Mouse (Mus musculus): ENCODE data around the gene Klk1b16. TPM values are rescaled to one million over a fixed set of nuclear protein-coding genes. Genes with fewer than 3 reads are reported as not detected.
"Not testable (repeated sequence)": the region's sequence is repeated elsewhere in the genome, so short reads cannot be mapped to it uniquely, and the experiment has no call there.

Gene Klk1b16
- polyA plus RNA-seq (2012; fragmentation: generic; extraction: Trizol), result not detected
- long read RNA-seq, experiment 1, result 0 reads
- long read RNA-seq, experiment 2, result 0 reads

- no peak for TF ChIP-seq CEBPB (IDR thresholded peaks at IDR 0.05; ENCODE audit: low read depth)
- TF ChIP-seq CTCF (IDR thresholded peaks at IDR 0.05; ENCODE audit: control insufficient read depth, insufficient read depth, insufficient read length), result no peak
- no peak for TF ChIP-seq FOSL1 (IDR thresholded peaks at IDR 0.05; ENCODE audit: insufficient read depth, low read length, poor library complexity, severe bottlenecking)
- TF ChIP-seq MYOG (IDR thresholded peaks at IDR 0.05; ENCODE audit: control insufficient read depth, extremely low read depth, insufficient read length), result no peak
- no peak for TF ChIP-seq MYOD1 (IDR thresholded peaks at IDR 0.05; ENCODE audit: control insufficient read depth, insufficient read length, low read depth)
- no peak for TF ChIP-seq USF1 (IDR thresholded peaks at IDR 0.05; ENCODE audit: low read depth)
- TF ChIP-seq MAX (IDR thresholded peaks at IDR 0.05), result no peak
- Histone ChIP-seq H3K4me3 (ENCODE audit: insufficient read depth, poor library complexity, severe bottlenecking) (no peak within 1 kb of the TSS), H3K27me3 (ENCODE audit: control insufficient read depth, insufficient read depth, insufficient read length) (no peaks in the 10 kb centered on the region), H3K79me3 (ENCODE audit: low read depth) (no peaks in the 10 kb centered on the region), H3K36me3 (ENCODE audit: control insufficient read depth, insufficient read depth) (no peaks in the 10 kb centered on the region), H3ac (ENCODE audit: control insufficient read depth, insufficient read length, low read depth) (no peak within 1 kb of the TSS), H3K79me2 (ENCODE audit: control insufficient read depth, insufficient read depth) (no peaks in the 10 kb centered on the region)
Measured at GRCm38 (mm10) chr7:44136467-44136866, at the start of gene Klk1b16. Gene Klk1b16 (plus strand): TSS chr7:44136767.

- Histone ChIP-seq H3K27me3 (ENCODE audit: control insufficient read depth, insufficient read depth, insufficient read length) (no peaks in the 10 kb centered on the region), H3K4me3 (ENCODE audit: insufficient read depth, poor library complexity, severe bottlenecking) (no peak overlapping the region), H3ac (ENCODE audit: control insufficient read depth, insufficient read length, low read depth) (no peak overlapping the region), H3K79me2 (ENCODE audit: control insufficient read depth, insufficient read depth) (no peaks in the 10 kb centered on the region), H3K36me3 (ENCODE audit: control insufficient read depth, insufficient read depth) (no peaks in the 10 kb centered on the region), H3K79me3 (ENCODE audit: low read depth) (no peaks in the 10 kb centered on the region)
- TF ChIP-seq MYOG (IDR thresholded peaks at IDR 0.05; ENCODE audit: control insufficient read depth, extremely low read depth, insufficient read length), result no peak
- TF ChIP-seq CTCF (IDR thresholded peaks at IDR 0.05; ENCODE audit: control insufficient read depth, insufficient read depth, insufficient read length), result no peak
- TF ChIP-seq MYOD1 (IDR thresholded peaks at IDR 0.05; ENCODE audit: control insufficient read depth, insufficient read length, low read depth), result no peak
- no peak for TF ChIP-seq MAX (IDR thresholded peaks at IDR 0.05)
- TF ChIP-seq USF1 (IDR thresholded peaks at IDR 0.05; ENCODE audit: low read depth), result no peak
- TF ChIP-seq FOSL1 (IDR thresholded peaks at IDR 0.05; ENCODE audit: insufficient read depth, low read length, poor library complexity, severe bottlenecking), result no peak
- TF ChIP-seq CEBPB (IDR thresholded peaks at IDR 0.05; ENCODE audit: low read depth), result no peak
Measured at GRCm38 (mm10) chr7:44096111-44096510, 40.5 kb upstream of the Klk1b16 start.

GRCm38 (mm10) chr7:44102028-44102427 is 34.5 kb upstream of the Klk1b16 start, which contains the start of gene Klk1b21:
Gene Klk1b21 (plus strand): TSS chr7:44102328.
- not testable (repeated sequence) for H3K27me3 ChIP-seq (ENCODE audit: control insufficient read depth, insufficient read depth, insufficient read length); H3K36me3 ChIP-seq (ENCODE audit: control insufficient read depth, insufficient read depth); H3K4me3 ChIP-seq (ENCODE audit: insufficient read depth, poor library complexity, severe bottlenecking); H3K79me2 ChIP-seq (ENCODE audit: control insufficient read depth, insufficient read depth); H3ac ChIP-seq (ENCODE audit: control insufficient read depth, insufficient read length, low read depth); H3K79me3 ChIP-seq (ENCODE audit: low read depth)

GRCm38 (mm10) chr7:44112373-44112772 is 24.2 kb upstream of the Klk1b16 start, which contains the start of gene Klk1b22:
Gene Klk1b22 (plus strand): TSS chr7:44112673.
- Histone ChIP-seq H3ac (ENCODE audit: control insufficient read depth, insufficient read length, low read depth) (no peak within 1 kb of the TSS), H3K79me3 (ENCODE audit: low read depth) (no peaks in the 10 kb centered on the region), H3K36me3 (ENCODE audit: control insufficient read depth, insufficient read depth) (no peaks in the 10 kb centered on the region), H3K79me2 (ENCODE audit: control insufficient read depth, insufficient read depth) (no peaks in the 10 kb centered on the region), H3K27me3 (ENCODE audit: control insufficient read depth, insufficient read depth, insufficient read length) (no peaks in the 10 kb centered on the region), H3K4me3 (ENCODE audit: insufficient read depth, poor library complexity, severe bottlenecking) (no peak within 1 kb of the TSS)
- no peak for TF ChIP-seq USF1 (IDR thresholded peaks at IDR 0.05; ENCODE audit: low read depth)
- no peak for TF ChIP-seq MYOD1 (IDR thresholded peaks at IDR 0.05; ENCODE audit: control insufficient read depth, insufficient read length, low read depth)
- TF ChIP-seq CTCF (IDR thresholded peaks at IDR 0.05; ENCODE audit: control insufficient read depth, insufficient read depth, insufficient read length), result no peak
- TF ChIP-seq FOSL1 (IDR thresholded peaks at IDR 0.05; ENCODE audit: insufficient read depth, low read length, poor library complexity, severe bottlenecking), result no peak
- TF ChIP-seq CEBPB (IDR thresholded peaks at IDR 0.05; ENCODE audit: low read depth), result no peak
- no peak for TF ChIP-seq MYOG (IDR thresholded peaks at IDR 0.05; ENCODE audit: control insufficient read depth, extremely low read depth, insufficient read length)
- no peak for TF ChIP-seq MAX (IDR thresholded peaks at IDR 0.05)

- H3K4me3 ChIP-seq (ENCODE audit: insufficient read depth, poor library complexity, severe bottlenecking), result no peak overlapping the region
- H3K79me2 ChIP-seq (ENCODE audit: control insufficient read depth, insufficient read depth), result no peaks in the 10 kb centered on the region
- TF ChIP-seq MYOD1 (IDR thresholded peaks at IDR 0.05; ENCODE audit: control insufficient read depth, insufficient read length, low read depth) (no peak), MYOG (IDR thresholded peaks at IDR 0.05; ENCODE audit: control insufficient read depth, extremely low read depth, insufficient read length) (no peak), MAX (IDR thresholded peaks at IDR 0.05) (no peak), CTCF (IDR thresholded peaks at IDR 0.05; ENCODE audit: control insufficient read depth, insufficient read depth, insufficient read length) (no peak), USF1 (IDR thresholded peaks at IDR 0.05; ENCODE audit: low read depth) (no peak)
- no peak overlapping the region for H3ac ChIP-seq (ENCODE audit: control insufficient read depth, insufficient read length, low read depth)
- no peaks in the 10 kb centered on the region for H3K79me3 ChIP-seq (ENCODE audit: low read depth)
- H3K27me3 ChIP-seq (ENCODE audit: control insufficient read depth, insufficient read depth, insufficient read length), result no peaks in the 10 kb centered on the region
- no peaks in the 10 kb centered on the region for H3K36me3 ChIP-seq (ENCODE audit: control insufficient read depth, insufficient read depth)
Measured at GRCm38 (mm10) chr7:44123445-44123844, 13.1 kb upstream of the Klk1b16 start.

GRCm38 (mm10) chr7:44179299-44180045 is 42.9 kb downstream of the Klk1b16 start:
- no peak for TF ChIP-seq USF1 (IDR thresholded peaks at IDR 0.05; ENCODE audit: low read depth)
- no peak for TF ChIP-seq CEBPB (IDR thresholded peaks at IDR 0.05; ENCODE audit: low read depth)
- TF ChIP-seq MAX (IDR thresholded peaks at IDR 0.05), result no peak
- no peak for TF ChIP-seq CTCF (IDR thresholded peaks at IDR 0.05; ENCODE audit: control insufficient read depth, insufficient read depth, insufficient read length)
- Histone ChIP-seq H3ac (ENCODE audit: control insufficient read depth, insufficient read length, low read depth) (no peak overlapping the region), H3K27me3 (ENCODE audit: control insufficient read depth, insufficient read depth, insufficient read length) (peaks cover 2% of the 10 kb centered on the region), H3K4me3 (ENCODE audit: insufficient read depth, poor library complexity, severe bottlenecking) (no peak overlapping the region), H3K79me3 (ENCODE audit: low read depth) (no peaks in the 10 kb centered on the region), H3K79me2 (ENCODE audit: control insufficient read depth, insufficient read depth) (no peaks in the 10 kb centered on the region), H3K36me3 (ENCODE audit: control insufficient read depth, insufficient read depth) (no peaks in the 10 kb centered on the region)

GRCm38 (mm10) chr7:44186516-44186915 is 49.9 kb downstream of the Klk1b16 start:
- not testable (repeated sequence) for H3K79me3 ChIP-seq (ENCODE audit: low read depth); H3K27me3 ChIP-seq (ENCODE audit: control insufficient read depth, insufficient read depth, insufficient read length); H3K79me2 ChIP-seq (ENCODE audit: control insufficient read depth, insufficient read depth); H3ac ChIP-seq (ENCODE audit: control insufficient read depth, insufficient read length, low read depth); H3K4me3 ChIP-seq (ENCODE audit: insufficient read depth, poor library complexity, severe bottlenecking); H3K36me3 ChIP-seq (ENCODE audit: control insufficient read depth, insufficient read depth)

- not testable (repeated sequence) for H3K36me3 ChIP-seq (ENCODE audit: control insufficient read depth, insufficient read depth); H3K27me3 ChIP-seq (ENCODE audit: control insufficient read depth, insufficient read depth, insufficient read length); H3K79me2 ChIP-seq (ENCODE audit: control insufficient read depth, insufficient read depth); H3K4me3 ChIP-seq (ENCODE audit: insufficient read depth, poor library complexity, severe bottlenecking); H3K79me3 ChIP-seq (ENCODE audit: low read depth); H3ac ChIP-seq (ENCODE audit: control insufficient read depth, insufficient read length, low read depth)
Measured at GRCm38 (mm10) chr7:44187936-44188335, 51.4 kb downstream of the Klk1b16 start, which contains the start of gene Klk1b24. Gene Klk1b24 (plus strand): TSS chr7:44188236.
